Mouse (Mus musculus): ENCODE data around the gene Trpc4ap.

GRCm38 (mm10) chr2:155635961-155636360 lies 56.2 kb downstream of the Trpc4ap start:
- TF ChIP-seq CTCF (IDR thresholded peaks at IDR 0.05; ENCODE audit: low read depth, low read length) (no peak), TAL1 (conservative IDR thresholded peaks at IDR 0.05; ENCODE audit: low read depth, low read length) (no peak), GATA1 (IDR thresholded peaks at IDR 0.05; ENCODE audit: borderline replicate concordance, low read length) (no peak), GATA2 (IDR thresholded peaks at IDR 0.05; ENCODE audit: borderline replicate concordance, low read depth, low read length) (no peak), POLR2AphosphoS5 (IDR thresholded peaks at IDR 0.05; ENCODE audit: insufficient replicate concordance, low read depth, low read length) (no peak)

Measured in G1E (cell line).